Mouse (Mus musculus) adrenal gland, postnatal 25 days (tissue): ENCODE measurements around the gene Npc2. TPM values are rescaled to one million over a fixed set of nuclear protein-coding genes. Genes with fewer than 3 reads are reported as not detected.

Experiments used
- DNase-seq: peaks from one replicate; pipeline ENCODE4 v3.0.0; 2021; ENCODE audit warnings: mixed read lengths
- total RNA-seq: library from RNA; stranded (reverse); gene quantifications from 2 replicates; pipeline ENCODE4 v1.2.3, GENCODE M21; 2021

Gene Npc2
- total RNA-seq, 1 experiment from 2014 or later, result 74.3 TPM

DNA sequence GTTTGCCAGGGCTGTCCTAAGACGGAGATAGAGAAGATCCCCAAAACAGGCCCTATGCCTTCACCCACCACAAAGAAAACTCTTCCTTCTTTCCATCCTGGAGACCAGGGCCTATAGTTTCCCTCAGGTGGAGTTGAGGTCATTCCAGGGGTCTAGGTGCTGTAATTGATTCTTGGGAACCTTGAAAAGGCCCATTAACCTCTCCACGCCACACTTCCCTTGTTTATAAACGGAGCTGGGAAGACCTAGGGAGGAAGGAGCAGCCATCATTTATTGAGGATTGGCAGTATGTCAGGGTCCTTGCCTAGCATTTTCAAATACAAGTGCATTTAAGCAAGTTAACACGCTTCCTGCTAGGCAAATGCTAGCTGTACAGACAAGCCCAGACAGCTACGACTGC is 45.5 kb downstream of the Npc2 start:
- no peak for DNase-seq

- no peak for DNase-seq
Observed at GRCm38 (mm10) chr12:84726986-84727385, 46.0 kb downstream of the Npc2 start.

DNA sequence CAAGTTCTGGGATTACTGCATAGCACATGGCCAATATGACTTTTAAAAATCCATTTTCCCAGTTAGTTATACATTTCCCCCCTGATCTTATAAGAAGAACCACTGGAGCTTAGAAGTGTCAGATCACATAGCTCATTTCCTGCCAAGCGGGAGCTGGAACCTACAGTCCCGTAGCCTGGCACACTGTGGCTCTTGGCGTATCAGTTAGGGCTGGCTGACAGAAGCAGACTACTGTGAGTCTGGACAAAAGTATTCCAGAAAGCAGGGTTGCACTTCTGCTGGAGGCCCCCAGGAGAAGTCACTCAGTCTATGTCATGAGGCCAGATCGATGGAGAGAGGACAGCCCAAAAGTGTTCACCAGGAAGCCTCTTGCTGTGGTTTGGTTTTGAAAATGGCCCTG is 46.6 kb downstream of the Npc2 start:
- no peak for DNase-seq

DNA sequence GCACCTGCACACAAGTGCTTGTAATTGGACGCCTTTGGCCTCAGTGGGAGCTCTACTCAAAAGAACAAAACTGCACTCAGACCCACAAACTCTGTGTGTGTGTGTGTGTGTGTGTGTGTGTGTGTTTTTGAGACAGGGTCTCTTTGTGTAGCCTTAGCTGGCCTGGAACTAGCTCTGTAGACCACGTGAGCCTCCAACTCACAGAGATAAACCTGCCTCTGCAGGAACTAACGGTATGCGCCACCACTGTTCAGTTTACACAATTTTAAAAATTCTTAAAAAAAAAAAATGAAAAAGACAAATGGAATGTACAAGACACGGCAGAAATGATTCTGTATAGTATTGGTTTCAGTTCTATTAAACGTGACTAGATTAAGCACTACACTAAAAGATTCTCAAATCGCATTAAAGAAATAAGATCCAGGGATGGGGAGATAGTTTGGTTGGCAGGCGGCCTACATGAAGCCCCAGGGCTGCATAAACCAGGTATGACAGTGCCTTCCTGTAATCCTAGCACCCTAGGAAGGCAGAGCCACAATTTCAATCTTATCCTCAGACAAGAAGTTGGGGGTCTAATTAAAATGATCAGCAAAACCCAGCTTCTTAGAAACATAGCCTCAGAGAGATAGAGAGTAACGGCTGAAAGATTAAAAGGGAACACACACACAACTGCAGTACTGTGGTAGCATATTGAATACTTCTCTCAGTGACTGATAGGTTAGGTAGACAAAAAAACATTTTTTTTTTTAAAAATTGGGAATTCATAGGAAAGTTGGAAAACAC is 54.3 kb downstream of the Npc2 start:
- DNase-seq, result no peak

DNA sequence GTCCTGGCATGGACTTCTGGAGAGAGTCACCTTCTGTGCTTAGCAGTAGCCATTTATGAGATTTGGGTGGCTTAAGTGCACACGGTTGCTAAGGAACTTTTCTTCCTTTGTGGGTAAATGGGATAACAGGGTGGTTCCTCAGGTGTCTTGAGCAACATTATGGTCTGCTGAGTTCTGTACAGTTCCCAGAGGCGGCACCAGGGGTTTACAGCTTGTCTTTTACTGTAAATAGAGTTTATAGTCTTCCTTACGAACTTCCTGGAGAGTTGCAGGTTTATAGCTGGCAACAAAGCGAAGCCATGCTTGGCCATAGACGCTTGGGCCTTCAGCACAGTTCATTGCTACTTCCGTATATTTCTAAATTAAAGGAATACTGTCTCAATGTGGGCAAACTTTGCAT is 58.4 kb downstream of the Npc2 start:
- no peak for DNase-seq

DNA sequence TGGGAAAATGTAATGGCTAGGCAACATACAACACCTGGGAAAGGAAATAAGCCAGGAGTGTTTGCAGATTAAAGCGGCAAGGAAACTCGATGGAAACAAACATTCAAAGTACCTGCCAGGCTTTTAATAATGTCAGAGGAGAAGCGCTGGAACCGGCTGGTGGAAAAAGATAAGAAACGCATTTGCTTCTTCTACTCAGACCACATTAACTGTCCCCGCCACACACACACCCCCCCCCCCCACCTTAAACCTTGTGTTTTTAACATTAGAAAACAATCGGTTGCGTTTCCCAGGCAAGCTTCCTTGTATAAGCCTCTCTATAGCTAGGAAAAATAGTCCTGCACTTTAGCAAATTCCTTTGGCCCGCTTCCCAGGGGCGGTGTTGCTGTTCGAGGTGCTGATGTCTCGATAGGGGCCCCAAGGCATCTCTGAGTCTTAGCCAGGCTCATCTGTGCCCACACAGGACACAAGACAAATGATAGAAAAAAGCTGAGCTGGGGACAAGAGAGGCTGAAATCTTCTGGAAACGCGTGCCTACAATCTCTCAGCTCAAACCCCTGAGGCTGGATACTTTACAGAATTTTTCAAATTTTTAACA is 63.0 kb downstream of the Npc2 start:
- peak; percentile 30 for DNase-seq

DNA sequence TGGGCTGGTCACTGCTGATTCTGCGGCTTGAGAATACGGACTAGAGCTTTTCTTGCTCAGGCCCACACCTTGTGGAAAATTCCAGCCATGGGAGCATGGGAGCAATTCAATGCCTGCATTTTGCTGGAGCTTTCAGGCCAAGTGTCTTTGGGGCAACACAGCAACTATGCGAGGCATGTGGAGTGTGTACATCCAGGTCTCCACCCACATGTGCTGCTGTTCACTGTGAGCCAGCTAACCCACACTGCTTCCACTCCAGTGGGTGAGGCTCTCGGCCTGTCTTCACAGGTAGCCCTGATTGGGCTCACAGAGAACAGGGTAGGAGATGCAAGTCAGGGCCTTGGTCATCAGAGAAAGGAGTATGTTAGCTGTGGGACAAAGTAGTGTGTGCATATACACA is 65.1 kb downstream of the Npc2 start:
- no peak for DNase-seq

DNA sequence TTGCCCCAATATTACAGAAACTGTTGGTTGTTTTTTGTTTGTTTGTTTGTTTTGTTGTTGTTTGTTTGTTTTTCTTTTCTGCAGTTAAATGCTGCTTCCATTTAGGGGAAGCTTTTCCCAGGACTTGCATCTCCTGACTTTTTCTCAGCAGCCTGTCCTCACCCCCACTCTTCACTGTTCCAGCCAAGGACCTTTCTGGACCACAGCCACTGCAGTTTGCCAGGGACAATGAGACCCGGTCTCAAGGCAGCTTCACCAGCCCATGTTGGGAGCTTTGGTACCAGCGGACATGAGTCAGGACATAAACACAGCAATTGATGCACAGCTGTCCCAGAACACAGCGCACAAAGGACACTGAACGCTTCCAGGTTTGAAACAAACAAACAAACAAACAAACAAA is 66.1 kb downstream of the Npc2 start:
- DNase-seq, result no peak

Other genes with a start within 250 kb of the Npc2 start
- not detected in 2 replicates for gene Vsx2, start 203.4 kb downstream of the Npc2 start, total RNA-seq
- 18.1 and 21.0 TPM in 2 replicates for gene Abcd4, start 155.7 kb downstream of the Npc2 start, total RNA-seq
- not detected in 2 replicates for gene Vrtn, start 132.1 kb downstream of the Npc2 start, total RNA-seq
- not detected in 2 replicates for gene Syndig1l, start 74.3 kb downstream of the Npc2 start, total RNA-seq
- gene Isca2, start 99 bp upstream of the Npc2 start, total RNA-seq, result 67.6 and 83.1 TPM in 2 replicates
- 3.9 and 4.8 TPM in 2 replicates for gene Ltbp2, start 103.4 kb upstream of the Npc2 start, total RNA-seq
- gene Fcf1, start 197.7 kb upstream of the Npc2 start, total RNA-seq, result 94.7 and 95.8 TPM in 2 replicates
- gene Arel1, start 197.7 kb upstream of the Npc2 start, total RNA-seq, result 30.9 and 37.3 TPM in 2 replicates
- 63.0 and 66.6 TPM in 2 replicates for gene Ylpm1, start 223.2 kb upstream of the Npc2 start, total RNA-seq